Mouse (Mus musculus): Measurements from ENCODE around the gene Stx1a. TPM values are rescaled to one million over a fixed set of nuclear protein-coding genes. Genes with fewer than 3 reads are reported as not detected.

Gene Stx1a
- total RNA-seq, 2 experiments from 2014 or later = 91.5 to 97.8 TPM

- DNase-seq (ENCODE audit: low spot score in 2 of 2) = no peak
Measured at GRCm38 (mm10) chr5:135078482-135078810, 55.2 kb downstream of the Stx1a start.

- DNase-seq (ENCODE audit: low spot score in 2 of 2) = no peak
Measured at GRCm38 (mm10) chr5:135079578-135079977, 56.3 kb downstream of the Stx1a start.

GRCm38 (mm10) chr5:135080539-135080938 is 57.3 kb downstream of the Stx1a start:
- no peak for DNase-seq (ENCODE audit: low spot score in 2 of 2)

GRCm38 (mm10) chr5:135086871-135087270 is 63.6 kb downstream of the Stx1a start:
- no peak for DNase-seq (ENCODE audit: low spot score in 2 of 2)

GRCm38 (mm10) chr5:135089653-135090052 is 66.4 kb downstream of the Stx1a start, which contains the start of gene Mlxipl:
TSS of gene Mlxipl (plus strand) at chr5:135089890.
- no peak for DNase-seq (ENCODE audit: low spot score in 2 of 2)

Other genes with a start within 250 kb of the Stx1a start
- gene Tmem270, start 116.7 kb upstream of the Stx1a start, total RNA-seq (2021) = not detected
- not detected for gene Cldn13, start 108.0 kb upstream of the Stx1a start, total RNA-seq (2021)
- 1 to 10 TPM; 7.5 to 8.6 TPM for gene Mettl27, start 91.1 kb upstream of the Stx1a start, total RNA-seq (2021)
- gene Cldn4, start 76.5 kb upstream of the Stx1a start, total RNA-seq (2021) = not detected
- gene Cldn3, start 37.3 kb upstream of the Stx1a start, total RNA-seq (2021) = 1 to 10 TPM in 1 of 2 experiments, under 1 TPM in 1; 0.43 to 1.6 TPM
- gene Abhd11, start 14.3 kb upstream of the Stx1a start, total RNA-seq (2021) = 10 to 100 TPM; 27.8 to 29.5 TPM
- 10 to 100 TPM; 40.1 to 43.4 TPM for gene Dnajc30, start 40.7 kb downstream of the Stx1a start, total RNA-seq (2021)
- gene Bud23, start 41.5 kb downstream of the Stx1a start, total RNA-seq (2021) = 10 to 100 TPM; 49.0 to 57.9 TPM
- gene Vps37d, start 54.8 kb downstream of the Stx1a start, total RNA-seq (2021) = 10 to 100 TPM; 33.3 to 35.3 TPM
- gene Mlxipl, start 66.4 kb downstream of the Stx1a start, total RNA-seq (2021) = 1 to 10 TPM; 4.7 to 4.9 TPM
- 10 to 100 TPM; 30.4 to 31.5 TPM for gene Tbl2, start 126.2 kb downstream of the Stx1a start, total RNA-seq (2021)
- gene Bcl7b, start 144.8 kb downstream of the Stx1a start, total RNA-seq (2021) = 10 to 100 TPM; 57.2 to 58.2 TPM
- gene Baz1b, start 163.8 kb downstream of the Stx1a start, total RNA-seq (2021) = 10 to 100 TPM; 81.1 to 81.3 TPM
- 1 to 10 TPM; 5.6 to 5.8 TPM for gene Fzd9, start 227.7 kb downstream of the Stx1a start, total RNA-seq (2021)

All from layer of hippocampus, adult 18-20 months (tissue).